Mouse (Mus musculus): ENCODE results near the gene Nubp2. TPM values are rescaled to one million over a fixed set of nuclear protein-coding genes. Genes with fewer than 3 reads are reported as not detected.

Nubp2 gene
- polyA plus RNA-seq, 1 experiment from 2014 or later: 51.5 TPM

- Histone ChIP-seq H3K27ac (no peak overlapping the region), H3K36me3 (peaks cover under 1% of the 10 kb centered on the region), H3K4me3 (no peak overlapping the region), H3K4me2 (no peak overlapping the region; the same call in 1 of the 2 replicates), H3K27me3 (no peaks in the 10 kb centered on the region), H3K4me1 (no peaks in the 10 kb centered on the region), H3K9ac (peak overlapping the region; percentile 53), H3K9me3 (no peaks in the 10 kb centered on the region)
- ATAC-seq (ENCODE audit: insufficient number of reproducible peaks, insufficient read depth, low FRiP score, low TSS enrichment, low read depth): peak; percentile 2; the same call in 1 of the 2 replicates
- 49% methylated on average over 10 of the region's 10 CpGs for WGBS
These were observed 8.6 kb downstream of the Nubp2 start for GRCm38 (mm10) chr17:24877336-24878116.

DNA sequence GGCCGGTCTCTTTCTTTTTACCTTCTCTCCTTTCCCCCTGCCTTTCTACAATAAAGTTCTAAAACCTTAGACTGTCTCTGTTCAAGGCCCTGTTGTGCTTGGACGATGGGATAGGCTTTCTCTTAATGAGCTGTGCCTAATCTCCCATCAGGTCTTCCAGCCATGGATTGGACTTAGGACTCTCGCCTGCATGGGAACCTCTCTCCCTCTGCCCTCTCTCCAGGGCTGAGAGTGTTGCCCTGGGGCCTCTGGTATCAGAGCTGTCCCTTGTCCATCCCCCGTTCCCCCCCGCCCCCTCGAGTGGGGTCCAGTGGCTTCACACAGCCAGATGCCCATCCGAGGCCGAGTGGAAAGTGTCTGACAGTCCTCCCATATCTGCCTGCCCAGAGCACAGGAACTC lies 11.2 kb downstream of the Nubp2 start:
- H3K4me2 ChIP-seq: no peak overlapping the region

GRCm38 (mm10) chr17:24874405-24874745 lies 11.8 kb downstream of the Nubp2 start:
- Histone ChIP-seq H3K9me3 (no peaks in the 10 kb centered on the region), H3K9ac (no peak overlapping the region), H3K4me1 (no peaks in the 10 kb centered on the region), H3K4me3 (no peak overlapping the region), H3K27me3 (no peaks in the 10 kb centered on the region), H3K36me3 (no peaks in the 10 kb centered on the region), H3K27ac (no peak overlapping the region), H3K4me2 (no peak overlapping the region)
- ATAC-seq (ENCODE audit: insufficient number of reproducible peaks, insufficient read depth, low FRiP score, low TSS enrichment, low read depth): no peak
- WGBS: 55% methylated on average over 1 of the region's 1 CpGs

More for the DNA sequence above, 11.2 kb downstream of the Nubp2 start:
- Histone ChIP-seq H3K27me3 (no peaks in the 10 kb centered on the region), H3K4me3 (no peak overlapping the region), H3K9ac (no peak overlapping the region), H3K36me3 (no peaks in the 10 kb centered on the region), H3K4me1 (no peaks in the 10 kb centered on the region), H3K9me3 (no peaks in the 10 kb centered on the region), H3K27ac (no peak overlapping the region)
- WGBS: 76% methylated on average over 8 of the region's 8 CpGs
- ATAC-seq (ENCODE audit: insufficient number of reproducible peaks, insufficient read depth, low FRiP score, low TSS enrichment, low read depth): no peak

GRCm38 (mm10) chr17:24873695-24874404 lies 12.3 kb downstream of the Nubp2 start:
- H3K4me3 ChIP-seq: no peak overlapping the region
- no peaks in the 10 kb centered on the region for H3K9me3 ChIP-seq
- H3K9ac ChIP-seq: no peak overlapping the region
- H3K4me2 ChIP-seq: no peak overlapping the region
- no peak overlapping the region for H3K27ac ChIP-seq
- WGBS: 52% methylated on average over 4 of the region's 4 CpGs
- H3K4me1 ChIP-seq: no peaks in the 10 kb centered on the region
- no peaks in the 10 kb centered on the region for H3K27me3 ChIP-seq
- no peaks in the 10 kb centered on the region for H3K36me3 ChIP-seq
- ATAC-seq (ENCODE audit: insufficient number of reproducible peaks, insufficient read depth, low FRiP score, low TSS enrichment, low read depth): no peak

- Histone ChIP-seq H3K9ac (no peak overlapping the region), H3K9me3 (no peaks in the 10 kb centered on the region), H3K4me2 (no peak overlapping the region), H3K4me1 (no peaks in the 10 kb centered on the region), H3K4me3 (no peak overlapping the region), H3K27me3 (no peaks in the 10 kb centered on the region), H3K27ac (no peak overlapping the region), H3K36me3 (peaks cover 16% of the 10 kb centered on the region)
- WGBS: 93% methylated on average over 10 of the region's 10 CpGs
- ATAC-seq (ENCODE audit: insufficient number of reproducible peaks, insufficient read depth, low FRiP score, low TSS enrichment, low read depth): no peak
These were observed 18.2 kb downstream of the Nubp2 start for GRCm38 (mm10) chr17:24867914-24868313.

DNA sequence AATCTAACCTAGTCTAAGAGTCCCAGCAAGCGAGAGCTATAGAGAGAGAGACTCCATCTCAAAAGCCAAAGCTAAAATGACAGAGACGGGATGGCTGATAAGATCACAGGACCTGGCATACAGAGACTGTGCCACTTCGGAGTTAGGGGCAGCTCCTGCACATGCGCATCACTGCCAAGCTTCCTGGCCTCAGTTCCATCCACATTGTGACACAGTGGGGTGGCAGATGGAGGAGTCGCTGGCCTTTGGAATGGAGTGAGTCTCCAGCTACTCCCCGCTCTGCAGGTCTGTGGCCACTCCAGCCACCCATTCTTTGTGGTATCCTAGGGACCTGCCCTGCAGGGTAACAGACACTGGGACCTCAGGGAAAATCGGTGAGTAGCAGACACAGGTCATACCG lies 20.4 kb downstream of the Nubp2 start, which contains the start of gene Igfals:
Gene Igfals, plus strand, starts transcription at position 222 of the 400 bp plus-strand sequence.
- Histone ChIP-seq H3K4me3 (no peak within 1 kb of the TSS), H3K27me3 (no peaks in the 10 kb centered on the region)
- WGBS: 84% methylated on average over 8 of the region's 8 CpGs

GRCm38 (mm10) chr17:24861785-24862184 lies 24.4 kb downstream of the Nubp2 start:
- WGBS: 95% methylated on average over 3 of the region's 3 CpGs
- no peak overlapping the region for H3K9ac ChIP-seq
- ATAC-seq (ENCODE audit: insufficient number of reproducible peaks, insufficient read depth, low FRiP score, low TSS enrichment, low read depth): no peak
- no peak overlapping the region for H3K4me2 ChIP-seq
- H3K27ac ChIP-seq: no peak overlapping the region
- H3K4me1 ChIP-seq: no peaks in the 10 kb centered on the region
- H3K9me3 ChIP-seq: no peaks in the 10 kb centered on the region
- H3K27me3 ChIP-seq: no peaks in the 10 kb centered on the region
- peaks cover 52% of the 10 kb centered on the region for H3K36me3 ChIP-seq
- no peak overlapping the region for H3K4me3 ChIP-seq

More for the DNA sequence above, 20.4 kb downstream of the Nubp2 start, which contains the start of gene Igfals:
- no peak for ATAC-seq (ENCODE audit: insufficient number of reproducible peaks, insufficient read depth, low FRiP score, low TSS enrichment, low read depth)
- no peak within 1 kb of the TSS for H3K27ac ChIP-seq
- H3K4me2 ChIP-seq: no peak within 1 kb of the TSS
- no peaks in the 10 kb centered on the region for H3K4me1 ChIP-seq
- H3K9me3 ChIP-seq: no peaks in the 10 kb centered on the region
- H3K36me3 ChIP-seq: peaks cover 36% of the 10 kb centered on the region
- 0 out of 2 replicates have a peak within 1 kb of the TSS, but pooled peaks have one; percentile 6 for H3K9ac ChIP-seq

GRCm38 (mm10) chr17:24860076-24860475 lies 26.1 kb downstream of the Nubp2 start:
- ATAC-seq (ENCODE audit: insufficient number of reproducible peaks, insufficient read depth, low FRiP score, low TSS enrichment, low read depth): no peak
- Histone ChIP-seq H3K36me3 (peaks cover 60% of the 10 kb centered on the region), H3K4me2 (no peak overlapping the region), H3K27ac (no peak overlapping the region), H3K9ac (0 out of 2 replicates have a peak overlapping the region, but pooled peaks have one; percentile 1), H3K27me3 (no peaks in the 10 kb centered on the region), H3K4me1 (no peaks in the 10 kb centered on the region), H3K4me3 (no peak overlapping the region), H3K9me3 (no peaks in the 10 kb centered on the region)
- 90% methylated on average over 8 of the region's 8 CpGs for WGBS

DNA sequence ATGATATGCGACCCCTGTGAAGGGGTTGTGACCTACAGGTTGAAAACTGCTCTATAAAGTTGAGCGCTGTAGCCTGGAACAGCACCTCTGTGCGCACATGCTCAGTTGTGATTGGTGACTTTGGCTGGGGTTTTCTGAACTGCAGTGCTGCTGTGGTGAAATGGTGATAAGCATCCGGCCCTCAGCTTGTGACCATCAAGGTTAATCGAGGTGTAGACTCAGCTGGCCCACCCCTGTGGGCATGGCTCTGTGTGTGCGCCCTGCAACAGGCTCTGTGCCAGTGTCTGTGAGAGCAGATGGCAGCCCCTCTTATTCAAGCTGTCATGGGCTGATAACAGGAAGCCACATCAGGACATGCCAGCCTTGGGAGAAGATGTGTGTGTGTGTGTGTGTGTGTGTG lies 27.2 kb downstream of the Nubp2 start:
- Histone ChIP-seq H3K4me3 (no peak overlapping the region), H3K27ac (no peak overlapping the region), H3K4me2 (no peak overlapping the region), H3K4me1 (no peaks in the 10 kb centered on the region), H3K36me3 (peaks cover 66% of the 10 kb centered on the region), H3K27me3 (no peaks in the 10 kb centered on the region), H3K9me3 (no peaks in the 10 kb centered on the region), H3K9ac (no peak overlapping the region)
- ATAC-seq (ENCODE audit: insufficient number of reproducible peaks, insufficient read depth, low FRiP score, low TSS enrichment, low read depth): no peak
- WGBS: 89% methylated on average over 6 of the region's 6 CpGs

DNA sequence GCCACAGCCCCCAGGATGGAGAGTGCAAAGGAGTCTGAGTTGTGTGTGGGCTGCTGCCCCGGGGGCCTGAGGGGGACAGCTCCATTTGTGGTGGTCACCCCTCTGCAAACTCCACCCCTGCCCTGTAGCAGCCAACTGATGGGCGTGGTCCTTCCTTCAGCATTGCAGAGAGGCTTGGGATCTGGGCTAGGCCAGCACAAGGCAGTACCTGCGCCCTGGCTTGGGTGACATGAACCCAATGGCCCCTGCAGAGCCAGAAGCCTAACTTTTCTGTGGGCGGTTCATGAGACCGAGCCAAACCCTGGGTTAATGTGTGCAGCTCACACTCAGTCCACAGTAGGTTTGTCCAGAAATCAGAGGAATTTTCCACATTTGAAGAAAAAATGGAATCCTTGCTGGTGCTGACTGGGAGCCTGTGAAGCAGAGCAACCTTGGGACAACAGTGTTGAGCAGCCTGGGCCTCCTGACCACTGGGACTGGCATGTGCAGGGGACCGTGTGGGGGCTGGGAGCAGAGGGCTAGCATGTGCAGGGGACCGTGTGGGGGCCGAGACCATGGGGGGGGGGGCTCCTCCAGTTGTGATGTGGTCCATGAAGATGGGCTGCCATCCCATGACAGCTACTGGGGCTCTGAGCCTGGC lies 28.2 kb downstream of the Nubp2 start:
- Histone ChIP-seq H3K4me1 (no peaks in the 10 kb centered on the region), H3K9ac (no peak overlapping the region), H3K27ac (no peak overlapping the region), H3K4me2 (no peak overlapping the region), H3K4me3 (no peak overlapping the region), H3K27me3 (no peaks in the 10 kb centered on the region), H3K9me3 (no peaks in the 10 kb centered on the region), H3K36me3 (peaks cover 69% of the 10 kb centered on the region)
- no peak; the same call in 1 of the 2 replicates for ATAC-seq (ENCODE audit: insufficient number of reproducible peaks, insufficient read depth, low FRiP score, low TSS enrichment, low read depth)
- 79% methylated on average over 8 of the region's 8 CpGs for WGBS

GRCm38 (mm10) chr17:24856589-24856988 lies 29.6 kb downstream of the Nubp2 start:
- no peak overlapping the region; the same call in 1 of the 2 replicates for H3K9ac ChIP-seq
- no peaks in the 10 kb centered on the region for H3K9me3 ChIP-seq
- peaks cover 56% of the 10 kb centered on the region for H3K36me3 ChIP-seq
- H3K4me2 ChIP-seq: no peak overlapping the region
- 89% methylated on average over 13 of the region's 13 CpGs for WGBS
- H3K4me3 ChIP-seq: no peak overlapping the region
- H3K27ac ChIP-seq: no peak overlapping the region
- H3K27me3 ChIP-seq: peaks cover 3% of the 10 kb centered on the region
- no peak for ATAC-seq (ENCODE audit: insufficient number of reproducible peaks, insufficient read depth, low FRiP score, low TSS enrichment, low read depth)
- H3K4me1 ChIP-seq: peaks cover 2% of the 10 kb centered on the region; the same call in 1 of the 2 replicates
